Mouse (Mus musculus) myocyte (in vitro differentiated cells): ENCODE measurements around the gene Ptpro. TPM values are rescaled to one million over a fixed set of nuclear protein-coding genes. Genes with fewer than 3 reads are reported as not detected.

ENCODE experiments used
- H3K27me3 ChIP-seq: one replicate; pipeline ENCODE4 v1.6.1; 2011; ENCODE audit not compliant: control insufficient read depth, insufficient read depth, insufficient read length
- H3K36me3 ChIP-seq: one replicate; pipeline ENCODE4 v1.6.1; 2011; ENCODE audit not compliant: control insufficient read depth, insufficient read depth
- H3K4me2 ChIP-seq: one replicate; pipeline ENCODE4 v1.6.1; 2011; ENCODE audit warnings: low read depth, control low read depth
- H3K4me3 ChIP-seq: one replicate; pipeline ENCODE4 v1.5.1; 2011; ENCODE audit warnings: mild to moderate bottlenecking, control low read depth, moderate library complexity
- H3K79me2 ChIP-seq: one replicate; pipeline ENCODE4 v1.6.1; 2011; ENCODE audit not compliant: control insufficient read depth, insufficient read depth
- H3ac ChIP-seq: one replicate; pipeline ENCODE4 v1.6.1; 2011; ENCODE audit not compliant: control insufficient read depth, insufficient read length
- CEBPB ChIP-seq: IDR thresholded peaks from 2 replicates; pipeline ENCODE4 v1.6.1; 2011; ENCODE audit warnings: mild to moderate bottlenecking, moderate library complexity; ENCODE audit not compliant: poor library complexity, insufficient read depth, severe bottlenecking
- E2F4 ChIP-seq: IDR thresholded peaks from one replicate; pipeline ENCODE4 v1.6.1; 2011; ENCODE audit warnings: mild to moderate bottlenecking, control low read depth, moderate library complexity; ENCODE audit not compliant: insufficient read depth
- MAX ChIP-seq: IDR thresholded peaks from one replicate; pipeline ENCODE4 v1.6.1; 2011; ENCODE audit warnings: low read depth, mild to moderate bottlenecking, control low read depth
- MYOD1 ChIP-seq, 3 experiments: IDR thresholded peaks; one replicate each; pipeline ENCODE4 v1.6.1; 2011; ENCODE audit warnings: control low read depth in 2 of 3, low read depth in 2 of 3, mild to moderate bottlenecking in 2 of 3, moderate library complexity in 1 of 3; ENCODE audit not compliant: insufficient read length in 2 of 3, control insufficient read depth in 1 of 3
- MYOG ChIP-seq, 3 experiments: IDR thresholded peaks; one replicate each; pipeline ENCODE4 v1.6.1; 2011; ENCODE audit warnings: control low read depth in 2 of 3, low read depth in 2 of 3, mild to moderate bottlenecking in 2 of 3; ENCODE audit not compliant: insufficient read length in 2 of 3, control insufficient read depth in 1 of 3, insufficient read depth in 1 of 3
- POLR2A ChIP-seq: IDR thresholded peaks from one replicate; pipeline ENCODE4 v1.6.1; 2011; ENCODE audit warnings: low read depth, mild to moderate bottlenecking, control low read depth, moderate library complexity; ENCODE audit not compliant: insufficient read length
- POLR2AphosphoS2 ChIP-seq: IDR thresholded peaks from one replicate; pipeline ENCODE4 v1.6.1; 2011; ENCODE audit warnings: low read depth, control low read depth; ENCODE audit not compliant: insufficient read length
- REST ChIP-seq: IDR thresholded peaks from one replicate; pipeline ENCODE4 v1.6.1; 2011; ENCODE audit warnings: mild to moderate bottlenecking, control low read depth, moderate library complexity; ENCODE audit not compliant: insufficient read depth, insufficient read length
- SRF ChIP-seq: IDR thresholded peaks from one replicate; pipeline ENCODE4 v1.6.1; 2011; ENCODE audit warnings: low read depth; ENCODE audit not compliant: control insufficient read depth, insufficient read length
- TCF12 ChIP-seq: IDR thresholded peaks from one replicate; pipeline ENCODE4 v1.6.1; 2011; ENCODE audit warnings: mild to moderate bottlenecking, control low read depth; ENCODE audit not compliant: poor library complexity, insufficient read depth, severe bottlenecking
- TCF3 ChIP-seq: IDR thresholded peaks from one replicate; pipeline ENCODE4 v1.6.1; 2011; ENCODE audit warnings: low read depth, control low read depth; ENCODE audit not compliant: insufficient read length
- USF1 ChIP-seq: IDR thresholded peaks from one replicate; pipeline ENCODE4 v1.6.1; 2011; ENCODE audit warnings: low read depth, mild to moderate bottlenecking, control low read depth, moderate library complexity
- polyA plus RNA-seq: library from polyadenylated mRNA; unstranded; fragments of >200 nt; fragmentation: generic; extraction: Trizol; gene quantifications from one replicate; pipeline ENCODE4 v1.2.1, GENCODE M21; 2012; ENCODE audit warnings: missing spikeins

The Ptpro gene
- polyA plus RNA-seq, 1 experiment: not detected

DNA sequence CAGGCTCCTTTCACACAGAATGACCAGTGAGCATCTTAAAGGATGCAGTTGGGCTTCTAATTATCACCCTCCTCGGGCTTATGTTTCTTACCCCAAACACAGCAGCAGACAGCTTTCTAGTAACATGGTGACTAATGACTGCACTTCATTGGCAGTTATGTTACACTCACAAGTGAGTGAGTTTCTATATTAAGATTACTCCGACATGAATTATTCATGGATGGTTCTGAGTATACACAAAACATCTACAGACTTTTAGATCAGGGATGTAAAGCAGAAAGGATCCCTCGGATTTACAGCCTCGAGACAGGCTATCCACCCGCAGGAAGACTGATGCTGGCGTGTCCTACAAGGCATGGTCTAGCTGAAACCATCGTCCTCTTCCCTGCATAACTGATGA lies 230.8 kb downstream of the Ptpro start:
- Histone ChIP-seq H3K79me2 (no peaks in the 10 kb centered on the region), H3K4me3 (no peak overlapping the region), H3K27me3 (no peaks in the 10 kb centered on the region), H3ac (no peak overlapping the region), H3K36me3 (peaks cover 22% of the 10 kb centered on the region), H3K4me2 (no peak overlapping the region)
- no peak for TF ChIP-seq POLR2AphosphoS2
- no peak for TF ChIP-seq TCF3
- TF ChIP-seq TCF12: no peak
- no peak for TF ChIP-seq E2F4
- no peak for TF ChIP-seq USF1
- no peak for TF ChIP-seq SRF
- TF ChIP-seq MAX: no peak
- no peak for TF ChIP-seq MYOG (IDR thresholded peaks at IDR 0.05; ENCODE audit: control insufficient read depth in 1 of 3, insufficient read depth in 1 of 3, insufficient read length in 2 of 3, low read depth in 2 of 3)
- TF ChIP-seq MYOD1 (IDR thresholded peaks at IDR 0.05; ENCODE audit: control insufficient read depth in 1 of 3, insufficient read length in 2 of 3, low read depth in 2 of 3): no peak
- no peak for TF ChIP-seq CEBPB
- no peak for TF ChIP-seq POLR2A
- TF ChIP-seq REST: no peak

DNA sequence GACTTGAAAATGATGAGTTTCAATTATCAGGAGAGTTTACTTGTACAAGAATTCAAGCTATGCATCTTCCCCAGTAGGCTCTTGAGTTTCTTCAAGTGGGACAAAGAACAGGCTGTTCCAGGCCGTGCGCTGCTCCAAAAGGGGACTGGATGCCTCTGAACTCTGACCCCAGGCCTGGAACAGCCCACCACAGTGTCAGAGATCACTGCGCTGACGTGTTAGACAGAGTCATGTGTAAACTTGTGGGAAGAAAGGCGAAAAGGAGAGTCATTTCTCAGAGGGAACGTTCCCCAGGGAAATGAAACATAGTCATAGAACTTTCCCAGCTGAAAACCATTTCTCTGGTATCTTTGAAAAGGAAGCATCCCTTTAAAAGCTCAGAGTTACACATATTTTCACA lies 235.3 kb downstream of the Ptpro start:
- no peak overlapping the region for H3K4me3 ChIP-seq
- no peak overlapping the region for H3ac ChIP-seq
- H3K27me3 ChIP-seq: no peaks in the 10 kb centered on the region
- peaks cover 8% of the 10 kb centered on the region for H3K36me3 ChIP-seq
- no peaks in the 10 kb centered on the region for H3K79me2 ChIP-seq
- no peak overlapping the region for H3K4me2 ChIP-seq
- TF ChIP-seq REST (no peak), POLR2AphosphoS2 (no peak), POLR2A (no peak), USF1 (no peak), SRF (no peak), MYOG (IDR thresholded peaks at IDR 0.05; ENCODE audit: control insufficient read depth in 1 of 3, insufficient read depth in 1 of 3, insufficient read length in 2 of 3, low read depth in 2 of 3) (no peak), CEBPB (no peak), MAX (no peak), TCF3 (no peak), MYOD1 (IDR thresholded peaks at IDR 0.05; ENCODE audit: control insufficient read depth in 1 of 3, insufficient read length in 2 of 3, low read depth in 2 of 3) (no peak), E2F4 (no peak), TCF12 (no peak)

DNA sequence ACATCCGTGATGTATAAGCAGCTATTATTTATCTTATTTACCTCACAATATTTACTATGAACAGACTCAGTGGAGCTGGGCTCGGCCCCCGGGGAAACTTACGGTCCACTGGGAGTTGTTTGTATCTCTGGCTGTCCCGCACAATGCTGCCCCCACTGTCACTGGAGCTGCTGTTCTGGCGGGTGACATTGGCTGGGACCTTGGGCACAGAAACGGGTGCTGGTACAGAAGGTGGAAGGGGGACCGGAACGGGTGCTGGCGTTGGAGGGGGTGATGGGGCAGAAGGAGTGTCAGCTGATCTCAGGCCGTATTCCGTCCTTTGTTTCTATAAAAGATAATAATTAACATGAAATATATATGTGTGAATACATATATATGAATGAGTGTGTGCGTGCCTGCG lies 238.0 kb downstream of the Ptpro start:
- H3K4me2 ChIP-seq: no peak overlapping the region
- H3K36me3 ChIP-seq: peaks cover 8% of the 10 kb centered on the region
- no peak overlapping the region for H3ac ChIP-seq
- H3K4me3 ChIP-seq: no peak overlapping the region
- no peak for TF ChIP-seq CEBPB
- H3K79me2 ChIP-seq: no peaks in the 10 kb centered on the region
- no peaks in the 10 kb centered on the region for H3K27me3 ChIP-seq

DNA sequence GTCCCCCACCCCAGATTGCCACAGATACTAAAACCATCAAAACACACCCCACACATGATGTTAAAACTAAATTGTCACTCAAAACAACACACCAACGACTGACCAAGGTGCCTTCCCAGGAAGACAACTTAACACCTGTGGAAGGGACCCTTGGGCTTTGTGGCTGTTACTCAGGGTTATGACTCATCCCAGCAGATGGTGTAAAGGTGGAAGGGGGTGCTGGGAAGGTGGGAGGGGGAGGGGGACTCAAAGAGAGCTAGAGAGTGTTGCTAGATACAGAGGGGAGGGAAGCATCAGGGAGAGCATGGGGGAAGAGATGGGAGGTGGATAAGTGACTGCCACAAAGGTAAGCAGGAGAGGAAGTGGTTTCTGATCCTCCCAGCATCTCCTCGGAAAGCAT lies 239.5 kb downstream of the Ptpro start:
- Histone ChIP-seq H3ac (no peak overlapping the region), H3K79me2 (no peaks in the 10 kb centered on the region), H3K4me3 (no peak overlapping the region), H3K4me2 (no peak overlapping the region), H3K36me3 (peaks cover 7% of the 10 kb centered on the region), H3K27me3 (no peaks in the 10 kb centered on the region)
- TF ChIP-seq MAX (no peak), TCF3 (no peak), MYOD1 (IDR thresholded peaks at IDR 0.05; ENCODE audit: control insufficient read depth in 1 of 3, insufficient read length in 2 of 3, low read depth in 2 of 3) (no peak), REST (no peak), MYOG (IDR thresholded peaks at IDR 0.05; ENCODE audit: control insufficient read depth in 1 of 3, insufficient read depth in 1 of 3, insufficient read length in 2 of 3, low read depth in 2 of 3) (no peak), TCF12 (no peak), E2F4 (no peak), CEBPB (no peak), SRF (no peak), POLR2A (no peak), USF1 (no peak), POLR2AphosphoS2 (no peak)

DNA sequence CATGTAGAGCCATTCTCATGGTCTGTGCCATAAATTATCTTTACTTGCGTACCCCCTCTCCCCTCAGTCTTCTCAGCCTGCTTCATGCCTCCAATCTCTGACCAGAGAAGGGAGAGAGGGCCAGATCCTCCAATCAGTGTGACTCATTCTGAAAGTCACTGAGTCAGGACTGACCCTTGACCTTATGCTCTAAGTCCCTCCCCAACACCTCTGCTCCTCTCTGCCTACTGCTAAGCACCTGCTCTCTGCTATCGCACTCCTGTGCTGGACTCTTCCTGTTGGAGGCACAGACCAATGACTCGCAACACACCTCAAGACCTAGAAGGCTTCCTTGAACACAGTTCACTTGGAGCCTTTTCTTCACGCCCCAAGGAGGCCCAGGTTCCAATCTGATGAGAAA lies 240.5 kb downstream of the Ptpro start:
- Histone ChIP-seq H3ac (no peak overlapping the region), H3K27me3 (no peaks in the 10 kb centered on the region), H3K79me2 (no peaks in the 10 kb centered on the region), H3K36me3 (peaks cover 8% of the 10 kb centered on the region), H3K4me2 (no peak overlapping the region), H3K4me3 (no peak overlapping the region)
- TF ChIP-seq TCF12: no peak
- TF ChIP-seq MAX: no peak
- no peak for TF ChIP-seq MYOG (IDR thresholded peaks at IDR 0.05; ENCODE audit: control insufficient read depth in 1 of 3, insufficient read depth in 1 of 3, insufficient read length in 2 of 3, low read depth in 2 of 3)
- TF ChIP-seq POLR2A: no peak
- no peak for TF ChIP-seq TCF3
- TF ChIP-seq REST: no peak
- TF ChIP-seq E2F4: no peak
- no peak for TF ChIP-seq POLR2AphosphoS2
- TF ChIP-seq USF1: no peak
- no peak for TF ChIP-seq MYOD1 (IDR thresholded peaks at IDR 0.05; ENCODE audit: control insufficient read depth in 1 of 3, insufficient read length in 2 of 3, low read depth in 2 of 3)
- no peak for TF ChIP-seq CEBPB
- no peak for TF ChIP-seq SRF
